Comparison of ENCODE assay signal across 15 mouse cellular contexts in the genomic region with DNA sequence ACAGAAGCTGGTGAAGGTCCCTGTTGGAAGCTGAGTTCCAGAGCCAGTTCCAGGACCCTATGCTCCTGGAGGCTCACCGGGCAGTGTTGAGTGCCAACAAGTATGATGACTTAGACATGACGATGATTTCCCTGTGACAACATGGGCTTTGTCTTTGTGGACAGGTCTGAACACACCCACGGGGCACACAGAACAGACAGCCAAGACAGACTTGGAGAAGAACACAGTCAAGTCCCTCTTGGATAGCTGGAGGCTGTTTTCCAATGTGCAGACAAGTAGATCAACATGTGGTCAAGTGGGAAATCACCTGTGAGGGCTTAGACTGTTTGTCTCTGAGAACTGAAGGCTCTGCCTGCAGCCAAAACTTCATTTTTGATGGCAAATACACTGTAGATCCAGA.
"Had no signal": no experiment of that assay in that cellular context is flagged by ENCODE, and none has a peak within 500 bp of the region (broad histone marks: within the 10 kb centered on the region; RNA-seq: fewer than 3 reads in every experiment).

No protein-coding gene starts in this region.

- H3K4me2 ChIP-seq: neural tube, embryonic 15.5 days; stomach, embryonic 15.5 days had no signal

- H3K27ac ChIP-seq: neural tube, embryonic 15.5 days; stomach, embryonic 15.5 days; stomach, postnatal 0 days had no signal

- H3K9me3 ChIP-seq: neural tube, embryonic 15.5 days; stomach, embryonic 15.5 days had no signal

- H3K36me3 ChIP-seq: neural tube, embryonic 15.5 days; stomach, embryonic 15.5 days had no signal

- H3K27me3 ChIP-seq: neural tube, embryonic 15.5 days; stomach, embryonic 15.5 days had no signal

- DNase-seq: retina, postnatal 1 day; right cerebral cortex, adult 18-20 months; right cerebral cortex, postnatal 14 days; right cerebral cortex, postnatal 25 days; right cerebral cortex, postnatal 4 days; spleen, adult 18-20 months; thymus, adult 18-20 months; thymus, adult 2 months; thymus, postnatal 14 days; thymus, postnatal 25 days; thymus, postnatal 36 days; thymus, postnatal 4 days had no signal

- H3K4me1 ChIP-seq: stomach, embryonic 15.5 days had no signal

- H3K9ac ChIP-seq: neural tube, embryonic 15.5 days; stomach, embryonic 15.5 days had no signal

- H3K4me3 ChIP-seq: neural tube, embryonic 15.5 days; stomach, embryonic 15.5 days had no signal
